Mouse (Mus musculus): Measurements from ENCODE around the gene Sycn. TPM values are rescaled to one million over a fixed set of nuclear protein-coding genes. Genes with fewer than 3 reads are reported as not detected.

Sycn gene
- polyA plus RNA-seq, 1 experiment = 2.4 TPM

GRCm38 (mm10) chr7:28545048-28545890 is 4.6 kb downstream of the Sycn start:
- no peak for DNase-seq
- TF ChIP-seq POLR2A (IDR thresholded peaks at IDR 0.05; ENCODE audit: control insufficient read depth, extremely low read depth, insufficient read depth, low read length, poor library complexity) (no peak), CTCF (IDR thresholded peaks at IDR 0.05; ENCODE audit: borderline replicate concordance, control insufficient read depth, extremely low read depth, insufficient read depth, low read length, poor library complexity) (no peak)
- H3K4me3 ChIP-seq (ENCODE audit: control insufficient read depth, insufficient read depth, low read length) = no peak overlapping the region

GRCm38 (mm10) chr7:28545891-28546210 is 5.2 kb downstream of the Sycn start:
- no peak for DNase-seq
- H3K4me3 ChIP-seq (ENCODE audit: control insufficient read depth, insufficient read depth, low read length) = no peak overlapping the region
- TF ChIP-seq CTCF (IDR thresholded peaks at IDR 0.05; ENCODE audit: borderline replicate concordance, control insufficient read depth, extremely low read depth, insufficient read depth, low read length, poor library complexity) = no peak
- TF ChIP-seq POLR2A (IDR thresholded peaks at IDR 0.05; ENCODE audit: control insufficient read depth, extremely low read depth, insufficient read depth, low read length, poor library complexity) = no peak
- 80% methylated on average over 7 of the region's 7 CpGs for WGBS
- H3K27ac ChIP-seq (ENCODE audit: control insufficient read depth, insufficient read depth, low read length) = no peak overlapping the region
- H3K36me3 ChIP-seq (ENCODE audit: control insufficient read depth, insufficient read depth, low read length) = no peaks in the 10 kb centered on the region
- peaks cover 21% of the 10 kb centered on the region for H3K4me1 ChIP-seq (replicated peaks; ENCODE audit: control insufficient read depth, insufficient read depth, low read length)
- peaks cover 10% of the 10 kb centered on the region for H3K27me3 ChIP-seq (ENCODE audit: control insufficient read depth, insufficient read depth, low read length)

More at GRCm38 (mm10) chr7:28545048-28545890, 4.6 kb downstream of the Sycn start:
- Histone ChIP-seq H3K27ac (ENCODE audit: control insufficient read depth, insufficient read depth, low read length) (no peak overlapping the region), H3K27me3 (ENCODE audit: control insufficient read depth, insufficient read depth, low read length) (peaks cover 10% of the 10 kb centered on the region), H3K4me1 (replicated peaks; ENCODE audit: control insufficient read depth, insufficient read depth, low read length) (peaks cover 21% of the 10 kb centered on the region), H3K36me3 (ENCODE audit: control insufficient read depth, insufficient read depth, low read length) (no peaks in the 10 kb centered on the region)
- WGBS = 66% methylated on average over 14 of the region's 14 CpGs

- no peak for TF ChIP-seq POLR2A (IDR thresholded peaks at IDR 0.05; ENCODE audit: control insufficient read depth, extremely low read depth, insufficient read depth, low read length, poor library complexity)
- Histone ChIP-seq H3K36me3 (ENCODE audit: control insufficient read depth, insufficient read depth, low read length) (no peaks in the 10 kb centered on the region), H3K27me3 (ENCODE audit: control insufficient read depth, insufficient read depth, low read length) (peaks cover 10% of the 10 kb centered on the region), H3K4me3 (ENCODE audit: control insufficient read depth, insufficient read depth, low read length) (no peak overlapping the region), H3K4me1 (replicated peaks; ENCODE audit: control insufficient read depth, insufficient read depth, low read length) (peaks cover 21% of the 10 kb centered on the region), H3K27ac (ENCODE audit: control insufficient read depth, insufficient read depth, low read length) (no peak overlapping the region)
- 2% methylated on average over 22 of the region's 22 CpGs for WGBS
- DNase-seq = no peak
Measured at GRCm38 (mm10) chr7:28546649-28547048, 6.0 kb downstream of the Sycn start.

- WGBS = 17% methylated on average over 5 of the region's 5 CpGs
- Histone ChIP-seq H3K4me1 (replicated peaks; ENCODE audit: control insufficient read depth, insufficient read depth, low read length) (peaks cover 21% of the 10 kb centered on the region), H3K4me3 (ENCODE audit: control insufficient read depth, insufficient read depth, low read length) (no peak within 1 kb of the TSS), H3K36me3 (ENCODE audit: control insufficient read depth, insufficient read depth, low read length) (no peaks in the 10 kb centered on the region), H3K27me3 (ENCODE audit: control insufficient read depth, insufficient read depth, low read length) (peaks cover 10% of the 10 kb centered on the region), H3K27ac (ENCODE audit: control insufficient read depth, insufficient read depth, low read length) (no peak within 1 kb of the TSS)
- TF ChIP-seq POLR2A (IDR thresholded peaks at IDR 0.05; ENCODE audit: control insufficient read depth, extremely low read depth, insufficient read depth, low read length, poor library complexity) (no peak), CTCF (IDR thresholded peaks at IDR 0.05; ENCODE audit: borderline replicate concordance, control insufficient read depth, extremely low read depth, insufficient read depth, low read length, poor library complexity) (no peak)
- no peak for DNase-seq
Measured at GRCm38 (mm10) chr7:28547154-28547553, 6.5 kb downstream of the Sycn start, which contains the start of gene Nccrp1. TSS of gene Nccrp1 (minus strand) at chr7:28547254.

GRCm38 (mm10) chr7:28547628-28548027 is 6.9 kb downstream of the Sycn start:
- Histone ChIP-seq H3K36me3 (ENCODE audit: control insufficient read depth, insufficient read depth, low read length) (no peaks in the 10 kb centered on the region), H3K4me3 (ENCODE audit: control insufficient read depth, insufficient read depth, low read length) (no peak overlapping the region), H3K4me1 (replicated peaks; ENCODE audit: control insufficient read depth, insufficient read depth, low read length) (peaks cover 21% of the 10 kb centered on the region), H3K27me3 (ENCODE audit: control insufficient read depth, insufficient read depth, low read length) (peaks cover 10% of the 10 kb centered on the region), H3K27ac (ENCODE audit: control insufficient read depth, insufficient read depth, low read length) (no peak overlapping the region)
- no peak for TF ChIP-seq CTCF (IDR thresholded peaks at IDR 0.05; ENCODE audit: borderline replicate concordance, control insufficient read depth, extremely low read depth, insufficient read depth, low read length, poor library complexity)
- no peak for TF ChIP-seq POLR2A (IDR thresholded peaks at IDR 0.05; ENCODE audit: control insufficient read depth, extremely low read depth, insufficient read depth, low read length, poor library complexity)
- WGBS = 28% methylated on average over 7 of the region's 7 CpGs
- no peak for DNase-seq

GRCm38 (mm10) chr7:28553076-28553475 is 12.4 kb downstream of the Sycn start:
- TF ChIP-seq POLR2A (IDR thresholded peaks at IDR 0.05; ENCODE audit: control insufficient read depth, extremely low read depth, insufficient read depth, low read length, poor library complexity) (no peak), CTCF (IDR thresholded peaks at IDR 0.05; ENCODE audit: borderline replicate concordance, control insufficient read depth, extremely low read depth, insufficient read depth, low read length, poor library complexity) (no peak)
- no peaks in the 10 kb centered on the region for H3K27me3 ChIP-seq (ENCODE audit: control insufficient read depth, insufficient read depth, low read length)
- 94% methylated on average over 6 of the region's 6 CpGs for WGBS
- no peak for DNase-seq
- H3K4me1 ChIP-seq (replicated peaks; ENCODE audit: control insufficient read depth, insufficient read depth, low read length) = peaks cover 18% of the 10 kb centered on the region
- no peaks in the 10 kb centered on the region for H3K36me3 ChIP-seq (ENCODE audit: control insufficient read depth, insufficient read depth, low read length)
- no peak overlapping the region for H3K27ac ChIP-seq (ENCODE audit: control insufficient read depth, insufficient read depth, low read length)
- H3K4me3 ChIP-seq (ENCODE audit: control insufficient read depth, insufficient read depth, low read length) = no peak overlapping the region

Measured in thymus, adult 2 months (tissue).